Mouse (Mus musculus) liver, embryonic 12.5 days (tissue): ENCODE data around the gene Mks1. TPM values are rescaled to one million over a fixed set of nuclear protein-coding genes. Genes with fewer than 3 reads are reported as not detected.

Experiments used
- ATAC-seq: fragments of 200-750 bp; cut with Nextera tagmentation; 2 replicates; pipeline ENCODE4 v1.8.0; 2017; ENCODE audit warnings: moderate number of reproducible peaks, mild to moderate bottlenecking, moderate library complexity
- H3K27ac ChIP-seq: fragments of 300-500 bp; sonication (generic); 2 replicates; pipeline ENCODE4 v1.5.1; 2016; ENCODE audit warnings: mild to moderate bottlenecking
- H3K27me3 ChIP-seq: fragments of 300-500 bp; sonication (generic); replicated peaks from 2 replicates; pipeline ENCODE4 v1.6.1; 2016; ENCODE audit warnings: mild to moderate bottlenecking, moderate library complexity
- H3K36me3 ChIP-seq: fragments of 300-500 bp; sonication (generic); 2 replicates; pipeline ENCODE4 v1.6.1; 2016; ENCODE audit warnings: mild to moderate bottlenecking, moderate library complexity
- H3K4me1 ChIP-seq: fragments of 300-500 bp; sonication (generic); 2 replicates; pipeline ENCODE4 v1.6.1; 2016
- H3K4me2 ChIP-seq: fragments of 300-500 bp; sonication (generic); 2 replicates; pipeline ENCODE4 v1.6.1; 2016; ENCODE audit warnings: mild to moderate bottlenecking, moderate library complexity
- H3K4me3 ChIP-seq: fragments of 300-500 bp; sonication (generic); 2 replicates; pipeline ENCODE4 v1.5.1; 2016; ENCODE audit warnings: mild to moderate bottlenecking, moderate library complexity
- H3K9ac ChIP-seq: fragments of 300-500 bp; sonication (generic); 2 replicates; pipeline ENCODE4 v1.6.1; 2016; ENCODE audit warnings: mild to moderate bottlenecking, moderate library complexity
- H3K9me3 ChIP-seq: fragments of 300-500 bp; sonication (generic); replicated peaks from 2 replicates; pipeline ENCODE4 v1.6.1; 2016; ENCODE audit warnings: mild to moderate bottlenecking, moderate library complexity
- WGBS: fragments of 180-500 bp; shearing (Covaris S2); methylation state at CpG from one replicate; pipeline ENCODE4 v1.1.7; 2016; ENCODE audit not compliant: insufficient replicate concordance; 5-methylcytosine and 5-hydroxymethylcytosine counted together
- polyA plus RNA-seq: library from polyadenylated mRNA; unstranded; fragments of >200 nt; fragmentation: Nextera tagmentation; extraction: Ambion mirVana; gene quantifications from 2 replicates; pipeline ENCODE4 v1.2.1, GENCODE M21; 2016

The Mks1 gene
- polyA plus RNA-seq, 1 experiment from 2014 or later = 3.9 TPM

DNA sequence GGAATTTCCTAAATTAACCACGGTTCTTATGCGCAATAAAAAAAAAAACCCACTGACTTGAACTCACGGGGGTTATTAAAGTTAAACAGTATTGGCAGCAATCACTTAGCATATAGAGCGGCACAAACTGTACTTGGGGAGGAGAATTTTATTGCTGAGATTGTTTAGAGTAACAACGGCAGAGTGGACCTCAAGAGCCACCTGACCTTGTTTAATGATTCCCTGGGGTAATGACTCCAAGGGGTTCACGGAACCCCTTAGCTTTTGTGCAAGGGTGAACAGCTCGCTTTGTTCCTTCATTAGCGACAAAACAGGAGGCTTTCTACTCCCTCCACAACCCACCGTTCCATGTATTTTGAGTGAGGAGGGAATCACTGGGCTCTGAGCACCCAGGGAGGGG, 26.8 kb downstream of the Mks1 start:
- no peak overlapping the region for H3K9ac ChIP-seq

DNA sequence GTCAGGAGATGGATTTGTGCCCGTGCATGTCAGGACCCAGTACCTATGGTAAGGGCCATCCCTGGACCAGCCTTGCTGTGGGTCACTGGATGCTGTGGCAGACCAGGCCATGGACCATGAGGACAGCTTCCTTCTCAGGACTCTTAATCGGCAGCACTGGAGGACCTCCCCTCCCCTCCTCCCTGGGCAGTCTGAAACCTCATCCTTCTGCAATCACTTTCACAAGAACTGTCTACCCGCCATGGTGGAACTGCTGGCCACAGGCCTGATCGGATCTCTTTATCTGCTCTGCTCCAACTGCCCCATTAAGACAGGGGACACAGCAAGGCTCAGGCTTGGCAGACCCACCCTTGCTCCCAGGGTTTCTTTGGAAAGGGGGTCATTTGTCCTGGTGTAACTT, 28.7 kb downstream of the Mks1 start:
- Histone ChIP-seq H3K36me3 (no peaks in the 10 kb centered on the region), H3K4me1 (no peaks in the 10 kb centered on the region), H3K4me2 (no peak overlapping the region), H3K9me3 (no peaks in the 10 kb centered on the region), H3K27me3 (peaks cover 11% of the 10 kb centered on the region; the same call in 1 of the 2 replicates), H3K9ac (no peak overlapping the region), H3K27ac (no peak overlapping the region), H3K4me3 (no peak overlapping the region)
- 42% methylated on average over 4 of the region's 4 CpGs for WGBS
- no peak for ATAC-seq

More for the DNA sequence above, 26.8 kb downstream of the Mks1 start:
- Histone ChIP-seq H3K4me2 (no peak overlapping the region), H3K9me3 (no peaks in the 10 kb centered on the region), H3K27me3 (0 out of 2 replicates have a peak, but pooled peaks cover 10% of the 10 kb centered on the region), H3K4me1 (no peaks in the 10 kb centered on the region), H3K36me3 (no peaks in the 10 kb centered on the region), H3K27ac (no peak overlapping the region), H3K4me3 (no peak overlapping the region)
- ATAC-seq = no peak
- WGBS = 68% methylated on average over 9 of the region's 9 CpGs

DNA sequence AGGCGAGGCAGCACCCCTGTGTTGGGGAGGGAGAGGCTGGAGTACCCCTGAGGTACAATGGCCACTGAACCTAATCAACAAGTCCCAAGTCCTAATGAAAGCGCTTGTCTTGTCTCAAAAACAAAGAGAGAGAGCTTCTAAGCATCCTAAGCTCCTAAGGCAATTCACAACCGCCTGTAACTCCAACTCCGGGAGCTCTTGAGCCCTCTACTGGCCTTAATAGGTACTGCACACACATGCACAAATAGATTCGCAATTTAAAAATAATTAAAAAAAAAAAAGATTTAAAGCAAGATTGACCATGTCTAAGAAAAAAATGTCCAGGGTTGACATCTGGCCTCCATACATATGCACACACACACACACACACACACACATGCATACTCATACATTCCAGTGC, 30.5 kb downstream of the Mks1 start:
- no peaks in the 10 kb centered on the region for H3K9me3 ChIP-seq
- peaks cover 8% of the 10 kb centered on the region; the same call in 1 of the 2 replicates for H3K27me3 ChIP-seq
- no peak overlapping the region for H3K4me2 ChIP-seq
- H3K36me3 ChIP-seq = no peaks in the 10 kb centered on the region
- H3K27ac ChIP-seq = no peak overlapping the region
- no peak overlapping the region for H3K9ac ChIP-seq
- no peaks in the 10 kb centered on the region for H3K4me1 ChIP-seq
- no peak overlapping the region for H3K4me3 ChIP-seq
- WGBS = 30% methylated on average over 5 of the region's 5 CpGs
- no peak for ATAC-seq

DNA sequence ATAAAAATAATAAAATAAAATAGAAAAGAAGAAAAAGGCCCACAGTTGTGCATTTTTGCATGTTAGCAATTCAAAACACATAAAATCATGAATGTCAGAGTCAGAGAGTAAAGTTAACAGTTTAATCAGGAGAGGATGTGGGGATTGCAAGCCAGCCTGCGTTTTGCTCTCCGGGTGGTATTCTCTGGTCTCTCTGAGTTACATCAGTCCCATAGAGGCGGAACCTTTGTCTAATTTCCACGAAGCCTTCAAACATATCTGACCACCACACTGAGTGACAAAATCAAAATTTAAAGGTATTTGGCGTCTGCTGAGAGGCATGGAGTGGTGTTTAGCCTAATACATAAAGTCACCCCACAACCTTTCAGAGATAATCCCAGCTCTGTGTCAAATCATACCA, 31.8 kb downstream of the Mks1 start:
- Histone ChIP-seq H3K27ac (no peak overlapping the region), H3K9me3 (no peaks in the 10 kb centered on the region), H3K9ac (no peak overlapping the region), H3K4me3 (no peak overlapping the region), H3K4me2 (no peak overlapping the region), H3K27me3 (peaks cover 8% of the 10 kb centered on the region; the same call in 1 of the 2 replicates), H3K36me3 (no peaks in the 10 kb centered on the region), H3K4me1 (no peaks in the 10 kb centered on the region)
- WGBS = 57% methylated on average over 5 of the region's 5 CpGs
- no peak for ATAC-seq

DNA sequence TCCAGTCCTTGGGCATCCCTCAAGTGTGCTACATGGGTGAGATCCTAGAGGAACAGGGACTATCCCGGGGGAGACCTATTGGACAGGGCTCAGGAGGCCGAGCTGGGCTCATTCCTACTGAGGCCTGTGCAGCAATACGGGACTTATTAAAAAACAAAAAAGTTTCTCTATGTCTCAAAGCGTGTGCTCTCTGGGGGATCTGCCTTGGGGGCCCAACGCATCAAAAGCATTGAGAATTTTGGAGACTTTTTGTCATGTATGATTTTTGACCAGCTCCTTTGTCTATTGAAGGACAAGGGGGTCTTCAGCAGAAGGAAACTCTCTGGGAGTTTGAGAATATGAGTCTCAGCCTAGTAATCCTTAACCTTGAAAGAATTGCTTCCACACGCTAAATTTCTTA, 39.2 kb downstream of the Mks1 start, which contains the start of gene Olfr462:
Gene Olfr462 (minus strand): TSS at position 101 of the 400 bp plus-strand sequence.
- Histone ChIP-seq H3K36me3 (no peaks in the 10 kb centered on the region), H3K9me3 (no peaks in the 10 kb centered on the region), H3K27ac (no peak within 1 kb of the TSS), H3K27me3 (no peaks in the 10 kb centered on the region; the same call in 1 of the 2 replicates), H3K4me1 (no peaks in the 10 kb centered on the region), H3K4me2 (no peak within 1 kb of the TSS), H3K9ac (no peak within 1 kb of the TSS), H3K4me3 (no peak within 1 kb of the TSS)
- WGBS = 70% methylated on average over 6 of the region's 6 CpGs
- ATAC-seq = no peak

DNA sequence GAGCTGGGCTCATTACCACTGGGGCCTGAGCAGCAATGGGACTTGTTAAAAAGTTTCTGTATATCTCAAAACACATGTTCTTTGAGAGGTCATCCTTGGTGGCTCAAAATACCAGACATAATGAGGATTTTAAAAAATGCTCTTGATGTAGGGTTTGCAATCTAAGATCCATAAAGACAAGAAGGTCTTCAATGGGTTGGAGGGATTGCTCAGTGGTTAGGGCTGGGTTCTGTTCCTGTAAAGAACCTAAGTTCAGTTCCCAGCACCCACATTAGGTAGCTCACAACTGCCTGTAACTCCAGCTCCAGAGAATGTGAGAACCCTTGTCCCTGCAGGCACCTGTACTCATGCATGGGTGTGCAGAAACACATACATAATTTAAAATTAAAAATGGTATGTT, 44.3 kb downstream of the Mks1 start, which contains the start of gene Olfr463:
Gene Olfr463 (minus strand): TSS at position 101 of the 400 bp plus-strand sequence.
- Histone ChIP-seq H3K4me1 (no peaks in the 10 kb centered on the region), H3K9me3 (no peaks in the 10 kb centered on the region), H3K27me3 (peaks cover 9% of the 10 kb centered on the region; the same call in 1 of the 2 replicates), H3K4me3 (no peak within 1 kb of the TSS), H3K36me3 (no peaks in the 10 kb centered on the region), H3K4me2 (no peak within 1 kb of the TSS), H3K9ac (no peak within 1 kb of the TSS), H3K27ac (no peak within 1 kb of the TSS)
- no peak for ATAC-seq

DNA sequence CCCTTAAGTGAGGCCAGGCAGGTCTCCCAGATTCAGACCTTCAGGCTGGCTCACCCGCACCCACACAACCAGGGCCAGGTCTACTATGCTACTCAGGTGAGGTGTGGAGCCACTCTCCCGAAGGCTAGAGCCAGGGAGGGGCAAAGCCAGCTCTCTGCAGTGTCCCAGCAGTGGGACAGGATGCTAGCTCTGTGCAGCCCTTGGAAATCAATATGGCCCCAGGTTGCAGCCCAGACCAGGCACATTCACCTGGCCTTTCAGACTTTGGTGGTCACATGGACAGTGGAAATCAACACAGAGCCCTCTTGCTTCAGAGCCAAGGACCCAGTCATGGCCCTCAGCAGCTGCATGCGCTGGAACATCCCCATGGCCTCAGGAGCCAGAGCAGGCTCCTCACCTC, 51.3 kb downstream of the Mks1 start:
- 36% methylated on average over 3 of the region's 3 CpGs for WGBS
- Histone ChIP-seq H3K27me3 (peaks cover 5% of the 10 kb centered on the region; the same call in 1 of the 2 replicates), H3K4me2 (no peak overlapping the region), H3K9ac (no peak overlapping the region), H3K36me3 (no peaks in the 10 kb centered on the region), H3K27ac (no peak overlapping the region), H3K9me3 (no peaks in the 10 kb centered on the region), H3K4me3 (no peak overlapping the region), H3K4me1 (no peaks in the 10 kb centered on the region)
- no peak for ATAC-seq

Other genes with a start within 250 kb of the Mks1 start
- gene Hsf5, start 236.1 kb upstream of the Mks1 start, polyA plus RNA-seq = 0.02 and 0.05 TPM in 2 replicates
- gene Rnf43, start 190.5 kb upstream of the Mks1 start, polyA plus RNA-seq = 5.3 and 6.9 TPM in 2 replicates
- gene Supt4a, start 115.7 kb upstream of the Mks1 start, polyA plus RNA-seq = 207 and 209 TPM in 2 replicates
- 5.9 and 6.2 TPM in 2 replicates for gene Tspoap1, start 92.7 kb upstream of the Mks1 start, polyA plus RNA-seq
- gene Mpo, start 59.6 kb upstream of the Mks1 start, polyA plus RNA-seq = 209 and 217 TPM in 2 replicates
- not detected in 2 replicates for gene Lpo, start 24.9 kb upstream of the Mks1 start, polyA plus RNA-seq
- gene Epx, start 22.3 kb downstream of the Mks1 start, polyA plus RNA-seq = 1.3 and 3.8 TPM in 2 replicates
- gene Olfr462, start 39.1 kb downstream of the Mks1 start, polyA plus RNA-seq = not detected in 2 replicates
- gene Olfr463, start 44.2 kb downstream of the Mks1 start, polyA plus RNA-seq = not detected in 2 replicates
- not detected in 2 replicates for gene Olfr464, start 67.8 kb downstream of the Mks1 start, polyA plus RNA-seq
- gene Dynll2, start 134.3 kb downstream of the Mks1 start, polyA plus RNA-seq = 14.3 and 15.5 TPM in 2 replicates
- 272 and 273 TPM in 2 replicates for gene Srsf1, start 194.2 kb downstream of the Mks1 start, polyA plus RNA-seq
- 14.6 TPM in 2 replicates for gene Vezf1, start 215.1 kb downstream of the Mks1 start, polyA plus RNA-seq
- 3.4 and 4.6 TPM in 2 replicates for gene Cuedc1, start 244.8 kb downstream of the Mks1 start, polyA plus RNA-seq